Mouse (Mus musculus) ES-Bruce4 (cell line): ENCODE data around the gene Rab3a. TPM values are rescaled to one million over a fixed set of nuclear protein-coding genes. Genes with fewer than 3 reads are reported as not detected.

Experiments used
- H3K27ac ChIP-seq: 2 replicates; pipeline ENCODE4 v1.5.1; 2012; ENCODE audit warnings: low read length, inconsistent platforms; ENCODE audit not compliant: insufficient read depth
- H3K27me3 ChIP-seq: 2 replicates; pipeline ENCODE4 v1.6.1; 2012; ENCODE audit warnings: mild to moderate bottlenecking, low read length, inconsistent platforms; ENCODE audit not compliant: control insufficient read depth, poor library complexity, insufficient read depth, severe bottlenecking
- H3K36me3 ChIP-seq: 2 replicates; pipeline ENCODE4 v1.6.1; 2012; ENCODE audit warnings: inconsistent platforms, mild to moderate bottlenecking, low read length, moderate library complexity; ENCODE audit not compliant: control insufficient read depth, poor library complexity, insufficient read depth, severe bottlenecking
- H3K4me1 ChIP-seq: one replicate; pipeline ENCODE4 v1.8.1; 2011; ENCODE audit warnings: low read length; ENCODE audit not compliant: control insufficient read depth, insufficient read depth
- H3K4me3 ChIP-seq: 2 replicates; pipeline ENCODE4 v1.5.1; 2011; ENCODE audit warnings: low read depth, mild to moderate bottlenecking, low read length
- H3K9ac ChIP-seq: 2 replicates; pipeline ENCODE4 v1.6.1; 2012; ENCODE audit warnings: low read depth, mild to moderate bottlenecking, inconsistent platforms; ENCODE audit not compliant: poor library complexity, severe bottlenecking
- H3K9me3 ChIP-seq: replicated peaks from 2 replicates; pipeline ENCODE4 v1.6.1; 2012; ENCODE audit warnings: mild to moderate bottlenecking, low read length, inconsistent platforms; ENCODE audit not compliant: control insufficient read depth, poor library complexity, insufficient read depth, severe bottlenecking
- CTCF ChIP-seq: IDR thresholded peaks from one replicate; pipeline ENCODE4 v1.8.1; 2011; ENCODE audit warnings: low read depth, low read length
- EP300 ChIP-seq: IDR thresholded peaks from 2 replicates; pipeline ENCODE4 v1.6.1; 2011; ENCODE audit warnings: low read depth, low read length; ENCODE audit not compliant: insufficient read depth
- POLR2A ChIP-seq: IDR thresholded peaks from one replicate; pipeline ENCODE4 v1.8.1; 2011; ENCODE audit warnings: low read length; ENCODE audit not compliant: insufficient read depth
- polyA plus RNA-seq: library from polyadenylated mRNA; stranded (reverse); fragments of >200 nt; gene quantifications from 2 replicates; pipeline ENCODE4 v1.2.4, GENCODE M21; 2011; ENCODE audit warnings: low read depth; ENCODE audit not compliant: missing spikeins, insufficient read depth, insufficient read length

The Rab3a gene
- polyA plus RNA-seq: 6.2 and 6.3 TPM in 2 replicates

DNA sequence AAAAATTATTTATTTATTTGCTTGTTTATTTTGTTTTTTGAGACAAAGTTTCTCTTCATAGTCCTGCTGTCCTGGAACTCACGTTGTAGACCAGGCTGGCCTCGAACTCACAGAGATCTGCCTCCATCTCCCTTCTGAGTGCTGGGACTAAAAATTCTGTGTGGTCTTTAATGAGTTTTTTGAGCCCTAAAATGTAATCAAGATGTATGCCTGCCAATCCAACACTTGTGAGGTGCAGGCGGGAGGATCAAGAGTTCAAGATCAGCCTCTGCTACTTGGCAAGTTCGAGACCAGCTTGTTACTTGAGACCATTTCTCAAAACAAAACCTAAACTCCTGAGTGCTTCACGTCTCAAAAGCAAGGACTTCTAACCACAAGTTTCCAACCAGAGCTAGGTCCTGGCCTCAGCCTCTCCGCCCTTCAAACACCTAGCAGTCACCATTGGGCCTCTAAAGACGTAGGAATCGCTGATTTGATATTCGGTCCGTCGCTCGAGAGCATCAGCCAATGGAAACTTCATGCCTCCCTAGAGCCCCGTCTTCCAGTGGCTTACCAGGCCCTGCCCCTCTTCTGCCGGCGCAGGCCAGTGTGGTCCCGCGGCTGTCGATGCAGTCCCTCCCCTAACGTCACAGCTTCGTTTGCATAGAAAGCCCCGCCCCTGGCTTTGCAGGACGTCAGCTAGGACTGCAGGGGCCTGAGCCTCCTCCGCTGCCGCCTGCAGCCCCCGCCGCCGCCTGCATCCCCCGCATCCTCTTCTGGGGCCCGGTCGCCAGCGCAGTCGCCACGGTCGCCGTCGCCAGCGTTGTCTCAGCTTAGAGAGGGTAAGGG, at the start of gene Rab3a:
Gene Rab3a, plus strand, starts transcription at position 637 of the 828 bp plus-strand sequence.
- TF ChIP-seq CTCF (no peak), EP300 (peak; percentile 36; the same call in 1 of the 2 replicates), POLR2A (peak; percentile 46)
- Histone ChIP-seq H3K27me3 (no peaks in the 10 kb centered on the region), H3K4me3 (peak within 1 kb of the TSS; percentile 68), H3K4me1 (peaks cover 3% of the 10 kb centered on the region), H3K27ac (peak within 1 kb of the TSS; percentile 21; the same call in 1 of the 2 replicates), H3K9me3 (no peaks in the 10 kb centered on the region), H3K36me3 (peaks cover 4% of the 10 kb centered on the region; the same call in 1 of the 2 replicates), H3K9ac (peak within 1 kb of the TSS; percentile 50)

DNA sequence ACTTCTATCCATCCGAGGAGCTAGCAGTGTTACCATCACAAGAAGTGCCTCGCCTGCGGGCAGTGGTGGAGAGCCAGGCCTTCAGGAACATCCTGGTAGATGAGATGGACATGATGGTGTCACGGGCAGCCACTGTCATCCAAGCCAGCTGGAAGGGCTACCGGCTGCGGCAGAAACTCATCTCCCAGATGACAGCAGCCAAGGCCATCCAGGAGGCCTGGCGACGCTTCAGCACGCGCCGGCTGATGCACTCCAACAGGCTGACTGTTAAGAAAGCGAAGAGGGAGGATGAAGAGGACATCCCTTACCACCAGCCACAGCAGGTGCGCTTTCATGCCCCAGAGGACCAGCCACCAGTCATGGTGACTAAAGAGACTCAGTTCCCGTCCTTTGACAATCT, 46.2 kb upstream of the Rab3a start:
- Histone ChIP-seq H3K9me3 (no peaks in the 10 kb centered on the region), H3K4me3 (no peak overlapping the region), H3K36me3 (no peaks in the 10 kb centered on the region), H3K9ac (no peak overlapping the region), H3K4me1 (no peaks in the 10 kb centered on the region), H3K27ac (no peak overlapping the region), H3K27me3 (no peaks in the 10 kb centered on the region)
- TF ChIP-seq CTCF (no peak), POLR2A (no peak), EP300 (no peak)

DNA sequence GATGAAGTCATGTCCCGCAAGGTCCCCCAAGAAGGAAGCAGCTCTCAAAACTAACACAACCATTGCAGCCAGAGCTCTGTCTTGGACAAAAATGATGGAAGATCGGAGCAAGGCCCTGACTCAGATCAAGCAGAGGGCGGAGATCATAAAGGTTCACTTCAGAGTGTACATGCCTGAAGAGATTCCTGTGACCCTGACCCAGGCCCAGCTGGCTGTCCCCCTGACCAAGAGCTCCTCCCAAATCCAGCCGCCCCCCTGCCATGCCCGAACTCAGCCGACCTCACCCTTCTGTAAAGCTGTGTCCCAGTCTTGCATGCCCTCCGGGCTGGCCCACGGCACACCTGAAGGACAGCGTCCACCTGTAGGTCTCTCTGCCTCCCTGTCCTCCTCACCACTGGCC, 44.7 kb upstream of the Rab3a start:
- Histone ChIP-seq H3K4me1 (no peaks in the 10 kb centered on the region), H3K27ac (no peak overlapping the region)
- TF ChIP-seq POLR2A: no peak

DNA sequence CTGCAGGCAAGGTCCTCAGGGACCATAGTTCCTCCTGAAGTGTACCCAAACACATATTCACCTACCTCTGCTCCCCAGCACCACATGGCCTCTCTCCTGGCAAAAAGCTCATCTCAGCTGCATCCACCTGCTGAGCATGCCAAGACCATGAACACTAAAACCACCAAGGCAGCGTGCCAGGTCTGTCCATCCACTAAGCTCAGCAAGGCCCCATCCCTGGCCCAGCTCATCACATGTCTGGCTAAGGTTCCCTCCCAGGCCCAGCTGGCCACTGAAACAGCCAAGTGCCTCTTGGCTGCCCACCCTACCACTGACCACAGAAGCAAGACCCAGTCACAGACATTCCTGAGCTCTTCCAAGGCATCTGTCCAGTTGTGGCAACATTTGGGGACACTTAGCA, 44.2 kb upstream of the Rab3a start:
- Histone ChIP-seq H3K36me3 (no peaks in the 10 kb centered on the region), H3K27me3 (no peaks in the 10 kb centered on the region), H3K27ac (no peak overlapping the region)

More for the DNA sequence above, 44.7 kb upstream of the Rab3a start:
- H3K9ac ChIP-seq: no peak overlapping the region
- no peaks in the 10 kb centered on the region for H3K36me3 ChIP-seq
- no peaks in the 10 kb centered on the region for H3K27me3 ChIP-seq
- no peak overlapping the region for H3K4me3 ChIP-seq
- H3K9me3 ChIP-seq: no peaks in the 10 kb centered on the region

DNA sequence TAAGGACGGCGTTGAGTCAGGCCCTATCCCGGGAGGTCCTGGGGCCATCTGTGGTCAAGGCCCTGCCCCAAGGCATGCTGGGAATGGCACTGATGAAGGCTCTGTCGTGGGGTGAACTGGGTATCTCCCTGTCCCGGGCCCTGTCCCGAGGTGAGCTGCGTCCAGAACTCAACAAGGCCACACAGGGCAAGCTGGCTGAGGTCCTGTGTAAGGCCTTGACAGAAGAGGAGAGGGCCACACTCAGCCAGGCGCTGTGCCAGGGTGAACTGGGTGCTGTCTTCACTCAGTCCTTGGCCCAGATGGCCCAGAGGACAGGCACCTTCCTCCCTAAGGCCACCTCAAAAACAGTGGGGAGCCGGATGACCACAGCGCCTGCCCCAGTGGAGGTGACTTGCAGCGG, 43.4 kb upstream of the Rab3a start:
- Histone ChIP-seq H3K9ac (no peak overlapping the region), H3K9me3 (no peaks in the 10 kb centered on the region), H3K4me1 (no peaks in the 10 kb centered on the region), H3K36me3 (no peaks in the 10 kb centered on the region), H3K27ac (no peak overlapping the region), H3K27me3 (no peaks in the 10 kb centered on the region), H3K4me3 (no peak overlapping the region)
- TF ChIP-seq EP300 (no peak), CTCF (no peak), POLR2A (no peak)

More for the DNA sequence above, 44.2 kb upstream of the Rab3a start:
- Histone ChIP-seq H3K4me1 (no peaks in the 10 kb centered on the region), H3K4me3 (no peak overlapping the region), H3K9ac (no peak overlapping the region), H3K9me3 (no peaks in the 10 kb centered on the region)
- TF ChIP-seq CTCF: no peak
- TF ChIP-seq EP300: no peak
- no peak for TF ChIP-seq POLR2A

DNA sequence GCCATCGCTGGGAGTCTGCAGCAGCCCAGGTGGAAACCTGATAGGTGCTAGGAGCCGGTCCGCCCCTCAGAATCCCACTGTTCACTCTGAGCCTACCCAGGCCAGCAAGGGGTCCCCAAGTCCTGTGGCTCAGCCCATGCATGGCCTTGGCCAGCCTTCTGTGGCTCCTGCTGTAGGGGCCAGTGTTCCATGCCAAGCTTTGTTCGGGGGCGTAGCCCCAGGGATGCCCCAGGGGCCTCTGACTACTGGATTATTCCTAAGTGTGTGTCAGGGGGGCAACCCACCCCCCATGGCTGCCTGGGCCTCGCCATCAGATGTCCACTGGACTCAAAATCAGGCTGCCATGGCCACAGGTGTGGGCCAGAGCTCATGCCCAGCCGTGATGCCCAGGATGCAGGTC, 40.5 kb upstream of the Rab3a start:
- H3K9ac ChIP-seq: no peak overlapping the region
- no peak overlapping the region for H3K27ac ChIP-seq
- H3K4me3 ChIP-seq: no peak overlapping the region

More for the DNA sequence above, 40.5 kb upstream of the Rab3a start:
- Histone ChIP-seq H3K9me3 (no peaks in the 10 kb centered on the region), H3K36me3 (no peaks in the 10 kb centered on the region), H3K27me3 (no peaks in the 10 kb centered on the region), H3K4me1 (no peaks in the 10 kb centered on the region)
- TF ChIP-seq CTCF (no peak), POLR2A (no peak), EP300 (no peak)
